Mouse (Mus musculus) myocyte (in vitro differentiated cells): Measurements from ENCODE around the gene Kitl.

Experiments
- CEBPB ChIP-seq: IDR thresholded peaks from 2 replicates; pipeline ENCODE4 v1.6.1; 2011; ENCODE audit warnings: mild to moderate bottlenecking, moderate library complexity; ENCODE audit not compliant: poor library complexity, insufficient read depth, severe bottlenecking
- E2F4 ChIP-seq: IDR thresholded peaks from one replicate; pipeline ENCODE4 v1.6.1; 2011; ENCODE audit warnings: mild to moderate bottlenecking, control low read depth, moderate library complexity; ENCODE audit not compliant: insufficient read depth
- MAX ChIP-seq: IDR thresholded peaks from one replicate; pipeline ENCODE4 v1.6.1; 2011; ENCODE audit warnings: low read depth, mild to moderate bottlenecking, control low read depth
- MYOG ChIP-seq, 3 experiments: IDR thresholded peaks; one replicate each; pipeline ENCODE4 v1.6.1; 2011; ENCODE audit warnings: control low read depth in 2 of 3, low read depth in 2 of 3, mild to moderate bottlenecking in 2 of 3; ENCODE audit not compliant: insufficient read length in 2 of 3, control insufficient read depth in 1 of 3, insufficient read depth in 1 of 3
- POLR2A ChIP-seq: IDR thresholded peaks from one replicate; pipeline ENCODE4 v1.6.1; 2011; ENCODE audit warnings: low read depth, mild to moderate bottlenecking, control low read depth, moderate library complexity; ENCODE audit not compliant: insufficient read length
- TCF12 ChIP-seq: IDR thresholded peaks from one replicate; pipeline ENCODE4 v1.6.1; 2011; ENCODE audit warnings: mild to moderate bottlenecking, control low read depth; ENCODE audit not compliant: poor library complexity, insufficient read depth, severe bottlenecking
- USF1 ChIP-seq: IDR thresholded peaks from one replicate; pipeline ENCODE4 v1.6.1; 2011; ENCODE audit warnings: low read depth, mild to moderate bottlenecking, control low read depth, moderate library complexity

DNA sequence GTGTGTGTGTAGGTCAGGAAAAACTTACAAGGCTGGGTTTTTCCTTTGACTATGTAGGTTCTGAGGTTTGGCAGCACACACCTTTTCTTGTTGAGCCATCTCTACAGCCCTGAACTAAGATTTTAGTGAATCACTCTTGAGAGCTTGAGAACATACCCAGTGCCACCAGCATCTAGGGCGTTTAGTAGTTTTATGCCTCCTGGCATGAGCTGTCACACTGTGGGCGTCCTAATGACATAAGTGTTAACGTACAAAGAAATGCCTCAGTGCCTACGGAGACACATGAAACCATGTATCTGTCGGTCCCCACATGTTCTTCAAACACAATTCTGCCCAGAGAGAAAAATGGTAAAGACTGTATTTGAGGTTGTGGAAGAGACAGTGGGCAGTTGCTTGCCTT lies 15.0 kb downstream of the Kitl start:
- TF ChIP-seq CEBPB (no peak), MAX (no peak), POLR2A (no peak), MYOG (IDR thresholded peaks at IDR 0.05; ENCODE audit: control insufficient read depth in 1 of 3, insufficient read depth in 1 of 3, insufficient read length in 2 of 3, low read depth in 2 of 3) (no peak), TCF12 (no peak), E2F4 (no peak), USF1 (no peak)
